Mouse (Mus musculus): ENCODE data around the gene Rbbp8nl. TPM values are rescaled to one million over a fixed set of nuclear protein-coding genes. Genes with fewer than 3 reads are reported as not detected.

Rbbp8nl gene
- polyA plus RNA-seq (2016; fragmentation: Nextera tagmentation; extraction: Ambion mirVana) = 0.77 and 1.3 TPM in 2 replicates

DNA sequence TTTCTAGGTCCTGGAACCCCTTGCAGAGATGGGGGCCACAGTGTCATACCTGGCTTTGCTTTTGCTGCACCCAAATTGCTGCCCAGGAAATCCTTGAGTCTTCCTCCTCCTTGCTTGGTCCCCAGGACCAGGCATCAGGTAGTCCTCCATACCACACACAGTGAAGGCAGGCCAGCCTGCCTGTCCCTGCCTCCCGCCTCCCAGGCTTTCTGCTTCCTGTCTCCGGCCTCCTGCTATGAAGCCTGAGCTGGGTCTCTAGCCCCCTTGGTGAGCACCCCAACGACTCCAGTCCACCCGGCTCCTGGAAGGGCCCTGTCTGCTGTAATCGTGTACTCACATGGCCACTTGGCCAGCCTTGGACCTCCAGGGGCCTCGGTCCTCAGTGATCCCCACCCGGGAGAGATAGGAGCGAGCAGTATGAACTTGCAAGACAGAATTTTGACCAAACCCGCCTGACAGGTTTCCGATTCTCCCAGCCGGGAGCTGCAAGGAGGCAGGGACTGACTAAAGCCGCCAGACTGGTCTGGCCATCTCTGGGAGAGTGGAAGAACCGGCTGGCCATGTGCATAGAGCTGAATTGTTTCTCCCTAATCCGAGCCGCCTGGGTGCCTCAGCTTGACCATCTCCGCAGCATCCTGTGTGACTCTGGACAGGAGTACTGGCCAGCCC lies at the start of gene Rbbp8nl:
Gene Rbbp8nl (minus strand): TSS at position 440 of the 669 bp plus-strand sequence.
- Histone ChIP-seq H3K4me2 (replicated peaks) (peak within 1 kb of the TSS; percentile 24), H3K9me3 (no peaks in the 10 kb centered on the region), H3K27ac (peak within 1 kb of the TSS; percentile 66), H3K4me3 (no peak within 1 kb of the TSS), H3K4me1 (peaks cover 14% of the 10 kb centered on the region; the same call in 1 of the 2 replicates), H3K27me3 (no peaks in the 10 kb centered on the region), H3K36me3 (no peaks in the 10 kb centered on the region), H3K9ac (no peak within 1 kb of the TSS)
- WGBS = 24% methylated on average over 16 of the region's 16 CpGs
- ATAC-seq (ENCODE audit: insufficient number of reproducible peaks, insufficient read depth, low FRiP score, low TSS enrichment) = no peak

DNA sequence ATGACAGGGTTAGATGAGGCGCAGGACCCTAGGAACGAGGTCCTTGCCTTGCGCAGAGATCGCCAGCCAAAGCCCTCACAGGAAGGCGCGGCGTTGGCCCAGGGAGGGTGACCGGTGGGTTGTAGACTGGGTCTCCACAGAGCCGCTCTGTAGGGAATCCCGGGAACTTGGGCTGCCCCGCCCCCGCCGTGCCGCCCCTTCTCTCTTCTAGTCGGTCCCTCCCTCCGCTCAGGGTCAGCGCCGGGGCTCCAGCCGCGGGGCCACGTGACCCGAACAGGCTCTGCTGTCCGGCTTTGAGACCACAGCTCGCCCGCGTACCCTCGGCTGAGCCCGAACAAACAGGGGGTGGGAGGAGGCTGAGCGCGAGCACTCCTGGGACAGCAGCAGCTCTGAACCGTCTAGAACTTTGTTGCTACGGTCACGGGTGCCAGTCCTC lies 44.9 kb upstream of the Rbbp8nl start, which contains the start of gene Gata5:
Gene Gata5 (minus strand): TSS at position 149 of the 436 bp plus-strand sequence.
- H3K27ac ChIP-seq = no peak within 1 kb of the TSS
- H3K4me3 ChIP-seq = peak within 1 kb of the TSS; percentile 36
- peaks cover 73% of the 10 kb centered on the region for H3K27me3 ChIP-seq
- peak; percentile 73; the same call in 1 of the 2 replicates for ATAC-seq (ENCODE audit: insufficient number of reproducible peaks, insufficient read depth, low FRiP score, low TSS enrichment)
- H3K36me3 ChIP-seq = no peaks in the 10 kb centered on the region
- H3K9ac ChIP-seq = peak within 1 kb of the TSS; percentile 40
- H3K4me2 ChIP-seq (replicated peaks) = peak within 1 kb of the TSS; percentile 67
- peaks cover 14% of the 10 kb centered on the region for H3K4me1 ChIP-seq
- WGBS = under 1% methylated on average over 33 of the region's 33 CpGs
- no peaks in the 10 kb centered on the region for H3K9me3 ChIP-seq

DNA sequence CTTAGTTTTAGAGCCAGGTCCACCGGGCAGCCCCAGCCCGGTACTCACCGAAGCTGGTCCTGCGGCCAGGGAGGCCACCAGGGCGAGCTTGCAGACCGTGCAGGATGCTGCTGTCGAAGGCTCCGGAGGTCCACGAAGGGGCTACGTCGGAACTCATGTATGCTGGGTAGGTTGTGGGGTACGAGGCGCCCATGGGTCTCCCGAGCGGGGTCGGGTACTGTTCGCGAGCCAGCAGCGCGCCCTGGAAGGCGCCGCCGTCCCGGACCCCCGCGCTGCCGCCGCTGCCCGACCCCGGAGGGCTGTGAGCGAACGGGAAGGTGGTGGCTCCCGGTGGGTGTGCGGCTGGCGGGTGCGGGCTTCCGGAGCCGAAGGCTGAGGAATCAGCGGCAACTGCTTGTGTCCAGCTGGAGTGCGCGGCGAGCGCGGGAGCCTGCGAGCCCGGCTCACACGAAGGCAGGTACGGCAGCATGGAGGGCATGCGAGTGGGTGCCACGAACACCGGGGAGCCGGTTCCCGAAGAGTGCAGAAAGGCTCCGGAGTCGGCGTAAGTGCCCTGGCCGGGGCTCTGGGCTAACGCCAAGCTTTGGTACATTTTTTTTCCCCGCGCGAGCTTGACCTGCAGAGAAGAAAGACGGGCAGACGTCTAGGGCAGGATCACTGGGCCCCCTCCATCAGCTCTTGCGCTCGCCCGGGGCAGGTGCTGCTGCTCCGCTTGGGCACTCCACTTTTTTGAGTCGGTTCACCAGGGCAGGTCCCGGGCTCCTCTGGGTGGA lies 44.3 kb upstream of the Rbbp8nl start:
- Histone ChIP-seq H3K27ac (no peak overlapping the region), H3K36me3 (no peaks in the 10 kb centered on the region), H3K9ac (peak overlapping the region; percentile 40), H3K9me3 (no peaks in the 10 kb centered on the region), H3K4me2 (replicated peaks) (peak overlapping the region; percentile 67), H3K27me3 (peaks cover 70% of the 10 kb centered on the region), H3K4me3 (peak overlapping the region; percentile 36), H3K4me1 (peaks cover 14% of the 10 kb centered on the region)
- under 1% methylated on average over 69 of the region's 69 CpGs for WGBS
- no peak for ATAC-seq (ENCODE audit: insufficient number of reproducible peaks, insufficient read depth, low FRiP score, low TSS enrichment)

DNA sequence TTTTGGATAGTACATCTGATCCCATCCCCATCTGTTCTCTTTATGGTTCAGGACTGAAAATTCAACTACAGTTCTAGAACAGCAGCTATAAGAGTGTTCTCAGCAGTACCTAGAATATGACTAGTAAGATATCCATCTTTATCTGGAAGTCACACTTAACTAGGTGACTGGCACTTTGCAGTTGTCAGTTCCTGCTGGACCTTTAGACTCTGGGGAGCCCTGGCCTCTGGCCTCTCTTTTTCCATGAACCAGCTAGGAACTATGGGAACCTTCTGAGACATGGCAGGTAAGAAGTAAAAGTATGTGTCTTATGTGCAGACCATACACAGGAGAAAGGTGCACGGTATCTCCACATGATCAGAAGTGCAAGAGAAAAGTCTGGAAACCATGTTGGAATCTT lies 39.8 kb upstream of the Rbbp8nl start:
- 93% methylated on average over 1 of the region's 1 CpGs for WGBS
- no peak for ATAC-seq (ENCODE audit: insufficient number of reproducible peaks, insufficient read depth, low FRiP score, low TSS enrichment)
- Histone ChIP-seq H3K4me2 (replicated peaks) (no peak overlapping the region), H3K9ac (no peak overlapping the region), H3K9me3 (no peaks in the 10 kb centered on the region), H3K36me3 (no peaks in the 10 kb centered on the region), H3K27me3 (peaks cover 30% of the 10 kb centered on the region), H3K27ac (no peak overlapping the region), H3K4me3 (no peak overlapping the region), H3K4me1 (peaks cover 10% of the 10 kb centered on the region)

DNA sequence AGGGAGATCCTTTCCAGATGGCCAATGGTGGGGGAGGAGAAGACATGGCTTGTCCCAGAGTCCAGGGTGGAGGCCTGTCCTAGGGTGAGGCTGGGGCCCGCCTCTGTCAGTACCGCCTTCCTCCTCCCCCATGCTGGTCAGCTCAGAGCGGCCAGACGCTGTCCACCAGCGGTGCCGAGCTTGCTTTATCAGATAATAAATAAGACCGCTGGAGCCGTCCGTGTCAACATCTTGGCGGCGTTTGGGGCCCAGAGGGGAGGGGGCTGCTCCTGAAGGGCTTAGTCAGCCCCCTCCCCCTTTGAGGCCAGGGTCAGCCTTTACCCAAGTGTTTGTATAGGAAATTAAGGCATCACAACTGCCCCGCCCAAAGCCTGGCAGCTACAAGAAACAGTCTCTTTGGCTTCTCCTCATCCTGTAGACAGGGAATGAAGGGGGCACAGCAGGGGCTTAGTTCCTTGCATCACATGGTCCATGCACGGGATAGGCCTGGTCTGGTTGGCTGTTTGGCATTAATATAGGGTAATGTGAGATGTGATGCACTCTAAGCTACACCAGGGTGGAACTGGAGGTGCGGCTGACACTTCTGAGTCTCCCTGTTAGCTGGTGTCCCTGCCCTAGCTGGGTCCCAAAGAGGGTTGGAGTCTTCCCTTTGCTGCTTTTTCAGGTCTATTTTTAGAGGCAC lies 33.1 kb upstream of the Rbbp8nl start:
- H3K9me3 ChIP-seq = no peaks in the 10 kb centered on the region
- no peak overlapping the region for H3K4me2 ChIP-seq (replicated peaks)
- H3K4me3 ChIP-seq = no peak overlapping the region
- WGBS = 28% methylated on average over 14 of the region's 14 CpGs
- H3K27ac ChIP-seq = no peak overlapping the region
- H3K9ac ChIP-seq = no peak overlapping the region
- H3K36me3 ChIP-seq = no peaks in the 10 kb centered on the region
- ATAC-seq (ENCODE audit: insufficient number of reproducible peaks, insufficient read depth, low FRiP score, low TSS enrichment) = peak; percentile 52; the same call in 1 of the 2 replicates
- no peaks in the 10 kb centered on the region for H3K27me3 ChIP-seq
- peaks cover 5% of the 10 kb centered on the region for H3K4me1 ChIP-seq

DNA sequence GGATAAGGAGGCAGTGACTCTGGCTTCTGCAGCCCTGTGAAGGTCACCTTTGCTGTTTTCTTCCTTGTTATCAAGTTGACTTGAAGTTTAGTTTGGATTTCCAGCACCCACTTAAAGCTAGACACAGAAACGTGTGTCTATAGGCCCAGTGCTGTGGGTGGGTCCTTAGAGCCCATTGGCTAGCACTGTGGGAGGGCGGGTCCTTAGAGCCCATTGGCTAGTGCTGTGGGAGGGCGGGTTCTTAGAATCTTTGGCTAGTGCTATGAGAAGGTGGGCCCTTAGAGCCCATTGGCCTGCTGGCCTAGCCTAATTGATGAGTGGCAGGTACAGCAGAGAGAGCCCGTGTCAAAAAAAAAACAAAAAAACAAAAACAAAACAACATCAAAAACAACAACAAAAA lies 30.5 kb upstream of the Rbbp8nl start:
- Histone ChIP-seq H3K36me3 (no peaks in the 10 kb centered on the region), H3K9ac (no peak overlapping the region), H3K4me3 (no peak overlapping the region), H3K9me3 (no peaks in the 10 kb centered on the region), H3K4me1 (peaks cover 5% of the 10 kb centered on the region), H3K27ac (no peak overlapping the region), H3K4me2 (replicated peaks) (no peak overlapping the region), H3K27me3 (no peaks in the 10 kb centered on the region)
- WGBS = 75% methylated on average over 4 of the region's 4 CpGs
- no peak for ATAC-seq (ENCODE audit: insufficient number of reproducible peaks, insufficient read depth, low FRiP score, low TSS enrichment)

DNA sequence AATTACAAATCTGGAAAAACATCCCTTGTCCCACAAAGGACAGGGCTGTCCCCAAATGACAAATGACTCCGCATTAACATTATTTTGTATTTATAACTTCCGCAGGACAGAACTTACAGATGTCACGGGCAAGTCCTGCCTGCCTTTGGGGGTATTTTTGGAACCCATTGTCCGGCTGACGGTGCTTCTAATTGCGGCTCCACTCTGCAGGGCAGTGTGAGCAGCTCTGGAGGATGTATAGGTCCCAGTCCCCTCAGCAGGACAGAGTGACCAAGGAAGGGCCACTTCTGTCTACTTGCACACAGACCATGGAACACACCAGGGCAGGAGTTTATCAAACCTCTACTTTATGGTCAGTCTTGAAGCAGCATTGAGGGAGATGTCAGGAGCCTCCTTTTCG lies 27.9 kb upstream of the Rbbp8nl start:
- no peak for ATAC-seq (ENCODE audit: insufficient number of reproducible peaks, insufficient read depth, low FRiP score, low TSS enrichment)
- H3K9me3 ChIP-seq = no peaks in the 10 kb centered on the region
- no peak overlapping the region for H3K4me3 ChIP-seq
- H3K27me3 ChIP-seq = no peaks in the 10 kb centered on the region
- no peak overlapping the region for H3K4me2 ChIP-seq (replicated peaks)
- no peak overlapping the region for H3K27ac ChIP-seq
- H3K9ac ChIP-seq = no peak overlapping the region
- peaks cover 2% of the 10 kb centered on the region for H3K4me1 ChIP-seq
- H3K36me3 ChIP-seq = no peaks in the 10 kb centered on the region
- WGBS = 79% methylated on average over 7 of the region's 7 CpGs

DNA sequence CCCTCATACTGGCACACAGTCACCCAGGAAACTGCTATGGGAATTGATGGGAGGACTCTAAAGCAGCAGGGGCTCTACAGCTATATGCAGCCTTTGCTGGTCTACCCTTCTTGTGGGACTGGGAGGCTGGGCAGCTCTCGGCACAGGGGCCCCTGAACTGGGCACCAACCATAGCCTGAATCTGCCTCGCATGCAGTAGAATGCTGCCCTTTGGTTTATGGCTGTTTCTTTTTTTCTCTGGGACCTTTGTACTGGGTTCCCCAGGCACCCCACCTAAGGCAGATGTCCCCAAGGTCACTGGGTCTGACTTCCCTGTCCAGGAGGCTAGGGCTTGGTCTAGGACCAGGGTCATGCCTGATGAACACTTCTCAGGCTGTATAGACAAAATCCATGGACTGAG lies 24.6 kb upstream of the Rbbp8nl start:
- 87% methylated on average over 2 of the region's 2 CpGs for WGBS
- Histone ChIP-seq H3K9ac (no peak overlapping the region), H3K4me2 (replicated peaks) (no peak overlapping the region), H3K27me3 (no peaks in the 10 kb centered on the region), H3K27ac (no peak overlapping the region), H3K9me3 (no peaks in the 10 kb centered on the region), H3K4me1 (no peaks in the 10 kb centered on the region), H3K36me3 (no peaks in the 10 kb centered on the region), H3K4me3 (no peak overlapping the region)
- ATAC-seq (ENCODE audit: insufficient number of reproducible peaks, insufficient read depth, low FRiP score, low TSS enrichment) = no peak

DNA sequence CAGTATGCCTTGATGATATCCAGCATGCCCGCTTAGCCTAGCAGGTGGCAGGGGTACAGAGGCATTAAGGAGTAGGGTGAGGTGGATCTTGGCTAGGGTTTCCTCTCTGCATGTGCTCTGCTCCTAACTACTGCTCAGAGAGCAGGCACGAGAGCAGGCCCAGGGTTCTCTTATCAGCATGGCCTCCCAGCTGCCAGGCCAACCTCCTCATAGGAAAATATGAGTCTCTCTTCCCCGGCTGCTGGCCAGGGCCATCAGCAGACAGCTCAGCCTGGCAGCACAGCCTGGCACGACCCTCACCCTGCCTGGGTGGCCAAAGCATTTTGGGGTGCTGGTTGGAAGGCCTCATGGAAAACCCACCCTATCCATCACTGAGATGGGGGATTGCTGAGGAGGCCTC lies 21.5 kb upstream of the Rbbp8nl start:
- Histone ChIP-seq H3K27ac (no peak overlapping the region), H3K27me3 (no peaks in the 10 kb centered on the region), H3K4me3 (no peak overlapping the region), H3K9ac (no peak overlapping the region), H3K4me1 (no peaks in the 10 kb centered on the region), H3K9me3 (no peaks in the 10 kb centered on the region), H3K4me2 (replicated peaks) (no peak overlapping the region), H3K36me3 (no peaks in the 10 kb centered on the region)
- 82% methylated on average over 4 of the region's 4 CpGs for WGBS
- no peak for ATAC-seq (ENCODE audit: insufficient number of reproducible peaks, insufficient read depth, low FRiP score, low TSS enrichment)

DNA sequence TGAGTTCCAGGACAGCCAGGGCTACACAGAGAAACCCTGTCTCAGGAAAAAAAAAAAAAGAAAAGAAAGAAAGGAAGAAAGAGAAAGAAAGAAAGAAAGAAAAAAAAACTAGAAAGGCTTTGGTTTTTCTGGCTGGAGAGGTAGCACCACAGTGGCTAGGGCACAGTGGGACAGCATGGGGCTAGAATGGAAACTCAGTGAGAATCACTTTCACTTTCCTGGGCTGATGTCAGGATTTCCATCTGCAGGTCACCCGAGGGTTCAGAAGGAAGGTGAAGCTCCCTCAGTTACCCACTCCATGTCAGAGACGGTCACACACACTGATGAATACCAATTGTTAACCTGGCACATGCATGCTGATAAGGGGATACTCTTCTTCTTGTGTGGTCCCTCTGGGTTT lies 18.0 kb upstream of the Rbbp8nl start:
- 49% methylated on average over 2 of the region's 2 CpGs for WGBS

DNA sequence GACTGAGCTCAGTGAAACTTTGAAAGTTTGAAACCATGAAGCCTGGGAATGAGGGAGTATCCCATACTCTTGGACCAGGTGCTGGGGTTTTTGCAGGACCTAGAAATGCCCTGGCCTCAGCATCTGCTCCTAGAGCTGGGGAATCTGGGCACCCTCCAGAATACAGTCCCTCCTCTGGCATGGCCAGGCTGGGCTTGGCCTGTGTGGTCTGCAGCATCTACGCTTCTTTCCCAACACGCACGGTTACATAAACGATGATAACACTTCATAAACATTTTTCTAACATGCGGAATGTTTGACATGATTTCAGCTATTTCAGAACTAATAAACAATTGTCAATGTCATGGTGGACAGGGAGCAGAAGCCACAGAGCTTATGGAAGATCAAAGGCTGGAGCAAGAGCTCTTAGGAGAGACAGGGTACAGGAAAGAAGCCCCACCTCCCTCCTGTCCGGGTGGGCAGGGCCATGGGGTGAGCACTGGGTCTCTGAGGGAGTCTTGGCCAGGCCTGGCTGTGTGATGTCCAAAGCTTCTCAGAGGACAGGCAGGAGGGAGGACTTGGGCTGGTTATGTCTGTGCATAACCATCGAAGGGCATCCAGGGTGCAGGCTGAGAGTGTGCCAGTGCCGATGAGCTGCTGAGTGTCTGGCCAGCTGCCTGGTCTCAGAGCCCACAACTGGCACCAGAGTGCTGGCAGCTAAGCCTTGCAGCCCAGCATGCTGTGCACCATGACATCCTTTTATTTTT lies 16.9 kb upstream of the Rbbp8nl start:
- 82% methylated on average over 8 of the region's 8 CpGs for WGBS
- H3K36me3 ChIP-seq = no peaks in the 10 kb centered on the region
- H3K4me1 ChIP-seq = no peaks in the 10 kb centered on the region
- no peaks in the 10 kb centered on the region for H3K27me3 ChIP-seq
- H3K27ac ChIP-seq = no peak overlapping the region
- no peak overlapping the region for H3K4me3 ChIP-seq
- ATAC-seq (ENCODE audit: insufficient number of reproducible peaks, insufficient read depth, low FRiP score, low TSS enrichment) = no peak
- H3K9me3 ChIP-seq = no peaks in the 10 kb centered on the region
- no peak overlapping the region for H3K4me2 ChIP-seq (replicated peaks)
- H3K9ac ChIP-seq = no peak overlapping the region

More for the DNA sequence above, 18.0 kb upstream of the Rbbp8nl start:
- H3K4me2 ChIP-seq (replicated peaks) = no peak overlapping the region
- H3K27me3 ChIP-seq = no peaks in the 10 kb centered on the region
- no peaks in the 10 kb centered on the region for H3K36me3 ChIP-seq
- no peak overlapping the region for H3K4me3 ChIP-seq
- no peak for ATAC-seq (ENCODE audit: insufficient number of reproducible peaks, insufficient read depth, low FRiP score, low TSS enrichment)
- no peak overlapping the region for H3K27ac ChIP-seq
- no peaks in the 10 kb centered on the region for H3K9me3 ChIP-seq
- H3K9ac ChIP-seq = no peak overlapping the region
- no peaks in the 10 kb centered on the region for H3K4me1 ChIP-seq
